Mouse (Mus musculus) spleen, adult 2 months (tissue): ENCODE measurements around the gene Aldh1l1.
A peak's percentile ranks its signal among the peaks of the same experiment; 100 is the strongest.

ENCODE experiments used
- CTCF ChIP-seq: fragments of 200-500 bp; IDR thresholded peaks from 2 replicates; pipeline ENCODE4 v1.5.1; 2011; ENCODE audit warnings: mild to moderate bottlenecking, inconsistent platforms; ENCODE audit not compliant: insufficient read depth, insufficient read length, insufficient replicate concordance; ENCODE audit errors: extremely low read depth
- POLR2A ChIP-seq: fragments of 200-500 bp; IDR thresholded peaks from 2 replicates; pipeline ENCODE4 v1.6.1; 2011; ENCODE audit warnings: low read depth, low read length, inconsistent platforms

DNA sequence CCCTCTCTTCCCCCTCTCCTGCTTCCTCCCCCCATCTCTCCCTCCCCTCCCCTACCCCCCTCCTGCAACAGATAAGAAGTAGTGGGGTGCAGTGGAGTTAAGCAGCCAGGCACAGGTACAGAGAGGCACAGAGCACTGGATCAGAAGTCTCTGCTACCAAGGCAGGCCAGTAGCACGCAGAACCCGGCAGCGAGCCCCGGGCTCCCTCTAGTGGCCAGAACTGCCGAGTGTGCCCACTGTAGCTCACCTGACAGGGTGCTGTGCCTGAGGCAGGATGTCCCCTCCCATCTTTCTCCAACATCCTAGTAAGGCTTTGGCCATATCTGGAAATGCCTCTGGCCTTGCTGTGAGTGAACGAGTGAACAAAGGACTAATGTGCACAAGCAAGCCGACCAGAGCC is 51.7 kb downstream of the Aldh1l1 start:
- TF ChIP-seq POLR2A (no peak), CTCF (peak; percentile 92)
